16 mouse cellular contexts compared by ENCODE assay signal in the genomic region with DNA sequence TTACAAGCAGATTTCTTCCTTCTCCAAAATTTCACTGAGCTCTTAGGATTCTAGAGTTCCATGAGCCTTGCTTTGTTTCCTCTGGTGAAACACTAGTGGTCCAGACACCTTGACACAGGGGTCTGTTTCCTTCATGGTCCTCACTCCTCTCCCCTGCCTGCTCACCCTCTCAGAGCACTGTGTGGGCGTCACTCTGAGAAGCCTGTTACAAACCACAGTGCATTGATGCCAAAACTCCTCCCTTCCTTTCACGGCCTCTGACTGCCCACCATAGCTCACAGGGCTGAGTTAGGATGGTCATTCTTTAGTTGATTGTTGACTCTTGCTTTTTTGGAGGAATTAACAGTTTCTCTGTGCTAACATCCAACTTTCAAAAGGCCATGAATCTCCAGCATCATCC. TPM values are rescaled to one million over a fixed set of nuclear protein-coding genes. Genes with fewer than 3 reads are reported as not detected.
DNase-seq lines count a peak whose midpoint lies in the region; ATAC-seq and TF ChIP-seq lines count a peak whose summit lies in the region.
"Had no signal": no experiment of that assay in that cellular context is flagged by ENCODE, and none has a peak within 500 bp of the region (broad histone marks: within the 10 kb centered on the region; RNA-seq: fewer than 3 reads in every experiment).

No protein-coding gene starts in this region.

- no peaks in the 10 kb centered on the region for H3K9me3 ChIP-seq in forebrain, embryonic 13.5 days (replicated peaks)
- H3K9me3 ChIP-seq in midbrain, embryonic 15.5 days: no peaks in the 10 kb centered on the region

- peaks cover 50% of the 10 kb centered on the region for H3K4me1 ChIP-seq in forebrain, embryonic 13.5 days
- 0 out of 2 replicates have a peak, but pooled peaks cover 5% of the 10 kb centered on the region for H3K4me1 ChIP-seq in midbrain, embryonic 15.5 days

- ATAC-seq in forebrain, embryonic 13.5 days: 0 out of 2 replicates have a peak, but pooled peaks have one; percentile 25
- ATAC-seq in midbrain, embryonic 15.5 days (replicated peaks): 0 out of 2 replicates have a peak, but pooled peaks have one; percentile 47
- ATAC-seq in megakaryocyte-erythroid progenitor cell, adult 5-6 weeks (replicated peaks; ENCODE audit: low FRiP score, low TSS enrichment, poor library complexity, severe bottlenecking): no peak

- H3K27ac ChIP-seq in layer of hippocampus, adult 2 months: peak overlapping the region; percentile 67
- H3K27ac ChIP-seq in forebrain, embryonic 13.5 days: 0 out of 2 replicates have a peak overlapping the region, but pooled peaks have one; percentile 4
- no peak overlapping the region for H3K27ac ChIP-seq in midbrain, embryonic 15.5 days
- H3K27ac ChIP-seq: liver, embryonic 14.5 days had no signal

- no peak for TF ChIP-seq CTCF in layer of hippocampus, adult 2 months (conservative IDR thresholded peaks at IDR 0.05)

- no peak overlapping the region for H3K9ac ChIP-seq in forebrain, embryonic 13.5 days
- no peak overlapping the region for H3K9ac ChIP-seq in midbrain, embryonic 15.5 days
- H3K9ac ChIP-seq: liver, embryonic 14.5 days had no signal

- H3K36me3 ChIP-seq in forebrain, embryonic 13.5 days (ENCODE audit: poor library complexity, severe bottlenecking): peaks cover 40% of the 10 kb centered on the region
- 0 out of 2 replicates have a peak, but pooled peaks cover 7% of the 10 kb centered on the region for H3K36me3 ChIP-seq in midbrain, embryonic 15.5 days (replicated peaks)

- H3K27me3 ChIP-seq in forebrain, embryonic 13.5 days: no peaks in the 10 kb centered on the region
- H3K27me3 ChIP-seq in midbrain, embryonic 15.5 days (replicated peaks): no peaks in the 10 kb centered on the region

- DNase-seq in layer of hippocampus, adult 2 months (ENCODE audit: low spot score in 2 of 2): no peak
- no peak for DNase-seq in layer of hippocampus, adult 11-12 months (ENCODE audit: low spot score)
- peak; percentile 10 for DNase-seq in NIH3T3 (ENCODE audit: low read depth)
- DNase-seq in lung, adult 18-20 months: no peak
- DNase-seq in frontal cortex, adult 2 months (ENCODE audit: extremely low spot score in 1 of 2, low spot score in 1 of 2): no peak
- DNase-seq: adrenal gland, postnatal 10 days; heart, adult 18-20 months; heart, postnatal 36 days; thymus, adult 2 months had no signal

- 10% methylated on average over 2 of the region's 2 CpGs for WGBS in forebrain, embryonic 13.5 days
- WGBS in midbrain, embryonic 15.5 days: 26% methylated on average over 2 of the region's 2 CpGs

- no peak overlapping the region for H3K4me3 ChIP-seq in layer of hippocampus, adult 2 months
- H3K4me3 ChIP-seq in forebrain, embryonic 13.5 days: no peak overlapping the region
- H3K4me3 ChIP-seq in midbrain, embryonic 15.5 days: no peak overlapping the region

- no peak overlapping the region for H3K4me2 ChIP-seq in forebrain, embryonic 13.5 days
- no peak overlapping the region for H3K4me2 ChIP-seq in midbrain, embryonic 15.5 days

RNA-seq across cellular contexts. Expression of gene Tigit, which starts 43.6 kb away (rescaled TPM):
- total RNA-seq in layer of hippocampus, adult 2 months (2021): not detected
- not detected in 2 replicates for polyA plus RNA-seq in forebrain, embryonic 13.5 days (2015; fragmentation: Nextera tagmentation; extraction: Ambion mirVana)
- polyA plus RNA-seq in midbrain, embryonic 15.5 days (2015; fragmentation: Nextera tagmentation; extraction: Ambion mirVana): not detected in 2 replicates
- 0.19 TPM in 1 of 2 replicates, not detected in the other for polyA plus RNA-seq in frontal cortex, adult 2 months (2012; rRNA removed)
- not detected in 2 replicates for total RNA-seq in megakaryocyte-erythroid progenitor cell, adult 5-6 weeks (2014; fragmentation: Nextera tagmentation)
- not detected in 2 replicates for total RNA-seq in megakaryocyte-erythroid progenitor cell, adult 5-6 weeks (2017)
- total RNA-seq: adrenal gland, postnatal 10 days; heart, adult 18-20 months; heart, postnatal 36 days; left cerebral cortex, postnatal 14 days had no signal
- polyA plus RNA-seq: cortical plate, adult 2 months; liver, embryonic 14.5 days; neural tube, embryonic 11.5 days had no signal
